Mouse (Mus musculus) myocyte (in vitro differentiated cells): ENCODE results near the gene Spi1.

Source experiments
- CEBPB ChIP-seq: IDR thresholded peaks from 2 replicates; pipeline ENCODE4 v1.6.1; 2011; ENCODE audit warnings: mild to moderate bottlenecking, moderate library complexity; ENCODE audit not compliant: poor library complexity, insufficient read depth, severe bottlenecking
- E2F4 ChIP-seq: IDR thresholded peaks from one replicate; pipeline ENCODE4 v1.6.1; 2011; ENCODE audit warnings: mild to moderate bottlenecking, control low read depth, moderate library complexity; ENCODE audit not compliant: insufficient read depth
- MAX ChIP-seq: IDR thresholded peaks from one replicate; pipeline ENCODE4 v1.6.1; 2011; ENCODE audit warnings: low read depth, mild to moderate bottlenecking, control low read depth
- MYOD1 ChIP-seq, 3 experiments: IDR thresholded peaks; one replicate each; pipeline ENCODE4 v1.6.1; 2011; ENCODE audit warnings: control low read depth in 2 of 3, low read depth in 2 of 3, mild to moderate bottlenecking in 2 of 3, moderate library complexity in 1 of 3; ENCODE audit not compliant: insufficient read length in 2 of 3, control insufficient read depth in 1 of 3
- MYOG ChIP-seq, 3 experiments: IDR thresholded peaks; one replicate each; pipeline ENCODE4 v1.6.1; 2011; ENCODE audit warnings: control low read depth in 2 of 3, low read depth in 2 of 3, mild to moderate bottlenecking in 2 of 3; ENCODE audit not compliant: insufficient read length in 2 of 3, control insufficient read depth in 1 of 3, insufficient read depth in 1 of 3
- POLR2A ChIP-seq: IDR thresholded peaks from one replicate; pipeline ENCODE4 v1.6.1; 2011; ENCODE audit warnings: low read depth, mild to moderate bottlenecking, control low read depth, moderate library complexity; ENCODE audit not compliant: insufficient read length
- POLR2AphosphoS2 ChIP-seq: IDR thresholded peaks from one replicate; pipeline ENCODE4 v1.6.1; 2011; ENCODE audit warnings: low read depth, control low read depth; ENCODE audit not compliant: insufficient read length
- REST ChIP-seq: IDR thresholded peaks from one replicate; pipeline ENCODE4 v1.6.1; 2011; ENCODE audit warnings: mild to moderate bottlenecking, control low read depth, moderate library complexity; ENCODE audit not compliant: insufficient read depth, insufficient read length
- TCF12 ChIP-seq: IDR thresholded peaks from one replicate; pipeline ENCODE4 v1.6.1; 2011; ENCODE audit warnings: mild to moderate bottlenecking, control low read depth; ENCODE audit not compliant: poor library complexity, insufficient read depth, severe bottlenecking
- USF1 ChIP-seq: IDR thresholded peaks from one replicate; pipeline ENCODE4 v1.6.1; 2011; ENCODE audit warnings: low read depth, mild to moderate bottlenecking, control low read depth, moderate library complexity

GRCm38 (mm10) chr2:91117585-91118275, 35.5 kb downstream of the Spi1 start, which contains the start of gene Mybpc3:
- TF ChIP-seq POLR2A: no peak
- no peak for TF ChIP-seq REST
- no peak for TF ChIP-seq MYOD1 (IDR thresholded peaks at IDR 0.05; ENCODE audit: control insufficient read depth in 1 of 3, insufficient read length in 2 of 3, low read depth in 2 of 3)
- TF ChIP-seq POLR2AphosphoS2: no peak
- no peak for TF ChIP-seq USF1
- no peak for TF ChIP-seq MYOG (IDR thresholded peaks at IDR 0.05; ENCODE audit: control insufficient read depth in 1 of 3, insufficient read depth in 1 of 3, insufficient read length in 2 of 3, low read depth in 2 of 3)
- TF ChIP-seq MAX: no peak
- no peak for TF ChIP-seq CEBPB
- no peak for TF ChIP-seq E2F4
- TF ChIP-seq TCF12: no peak
